Mouse (Mus musculus) C2C12 (cell line): Measurements from ENCODE around the gene Cobll1.
A peak's percentile ranks its signal among the peaks of the same experiment; 100 is the strongest.

Experiments used
- CEBPB ChIP-seq: IDR thresholded peaks from one replicate; pipeline ENCODE4 v1.6.1; 2011; ENCODE audit warnings: low read depth, mild to moderate bottlenecking, control low read depth, moderate library complexity
- CTCF ChIP-seq: IDR thresholded peaks from one replicate; pipeline ENCODE4 v1.5.1; 2011; ENCODE audit not compliant: control insufficient read depth, insufficient read depth, insufficient read length
- MYOG ChIP-seq: IDR thresholded peaks from one replicate; pipeline ENCODE4 v1.6.1; 2011; ENCODE audit not compliant: control insufficient read depth, insufficient read length; ENCODE audit errors: extremely low read depth

DNA sequence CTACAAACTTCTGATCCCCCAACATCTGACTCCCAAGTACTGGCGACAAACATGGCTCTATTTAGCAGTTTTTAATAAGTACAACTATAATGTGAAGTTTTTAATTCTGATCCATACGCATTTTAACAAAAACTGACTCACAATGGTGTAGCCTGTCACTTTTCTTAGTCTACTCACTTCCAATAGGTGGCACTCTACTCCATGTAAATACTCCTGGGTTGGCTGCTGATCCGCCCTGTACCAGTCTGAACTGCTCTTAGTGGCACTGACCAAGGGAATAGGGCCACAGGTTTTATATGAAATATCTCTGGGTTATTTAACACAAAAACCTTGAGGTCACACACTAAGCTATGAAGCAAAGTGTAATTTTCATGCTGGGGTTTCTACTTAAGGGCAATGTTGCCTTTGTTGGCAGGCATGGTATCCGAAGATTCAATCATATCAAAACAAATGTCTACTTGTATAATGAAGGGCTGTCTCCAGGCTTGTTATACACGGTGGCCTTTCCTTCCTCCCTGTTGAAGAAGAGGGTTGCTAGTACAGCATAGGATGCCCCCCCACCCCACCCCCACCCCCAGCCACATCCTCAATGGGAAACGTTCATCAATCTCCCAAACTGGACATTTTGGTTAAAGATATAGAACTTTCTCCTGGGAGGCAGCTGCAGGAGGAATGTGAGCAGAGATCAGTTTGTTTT is 93.6 kb downstream of the Cobll1 start:
- TF ChIP-seq CTCF, result peak; percentile 14
- no peak for TF ChIP-seq MYOG
- no peak for TF ChIP-seq CEBPB
